Mouse (Mus musculus): Measurements from ENCODE around the gene Obsl1. TPM values are rescaled to one million over a fixed set of nuclear protein-coding genes. Genes with fewer than 3 reads are reported as not detected.

Obsl1 gene
- polyA plus RNA-seq, 1 experiment from 2014 or later = 42.6 TPM

DNA sequence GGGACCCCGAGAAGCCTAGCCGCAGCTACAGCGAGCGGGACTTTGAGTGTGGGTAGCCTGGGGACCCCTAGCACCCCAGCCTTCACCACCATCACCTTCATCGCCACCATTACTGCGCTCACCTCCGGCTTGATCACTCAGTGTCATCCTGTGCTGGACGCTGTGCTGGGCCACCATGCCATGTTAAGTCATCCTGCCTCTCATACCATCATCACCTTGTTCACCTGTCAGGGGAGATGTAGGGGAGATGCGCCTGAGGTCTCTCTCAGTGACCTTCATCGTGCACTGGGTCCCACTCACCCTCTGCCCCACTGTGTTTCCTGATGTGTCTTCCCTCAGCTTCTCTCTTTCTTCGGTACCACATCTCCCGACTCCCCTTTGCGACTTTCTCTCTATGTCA, 41.1 kb upstream of the Obsl1 start:
- Histone ChIP-seq H3K4me1 (replicated peaks; ENCODE audit: insufficient read depth, low read length) (peaks cover 10% of the 10 kb centered on the region; the same call in 1 of the 2 replicates), H3K27me3 (ENCODE audit: insufficient read depth, low read length) (no peaks in the 10 kb centered on the region), H3K4me2 (ENCODE audit: low read length) (peak overlapping the region; percentile 94; the same call in 1 of the 2 replicates), H3K4me3 (replicated peaks; ENCODE audit: low read depth, low read length) (peak overlapping the region; percentile 69; the same call in 1 of the 2 replicates), H3K27ac (no peak overlapping the region), H3K36me3 (ENCODE audit: insufficient read depth, low read length) (peaks cover 8% of the 10 kb centered on the region; the same call in 1 of the 2 replicates), H3K9ac (ENCODE audit: low read depth, low read length) (no peak overlapping the region; the same call in 1 of the 2 replicates), H3K9me3 (replicated peaks; ENCODE audit: low read length) (no peaks in the 10 kb centered on the region)
- WGBS = 94% methylated on average over 13 of the region's 13 CpGs
- DNase-seq (ENCODE audit: low spot score) (no peak), ATAC-seq (replicated peaks; ENCODE audit: low FRiP score, low read depth) (no peak)
- TF ChIP-seq CTCF (IDR thresholded peaks at IDR 0.05; ENCODE audit: low read depth) = no peak

DNA sequence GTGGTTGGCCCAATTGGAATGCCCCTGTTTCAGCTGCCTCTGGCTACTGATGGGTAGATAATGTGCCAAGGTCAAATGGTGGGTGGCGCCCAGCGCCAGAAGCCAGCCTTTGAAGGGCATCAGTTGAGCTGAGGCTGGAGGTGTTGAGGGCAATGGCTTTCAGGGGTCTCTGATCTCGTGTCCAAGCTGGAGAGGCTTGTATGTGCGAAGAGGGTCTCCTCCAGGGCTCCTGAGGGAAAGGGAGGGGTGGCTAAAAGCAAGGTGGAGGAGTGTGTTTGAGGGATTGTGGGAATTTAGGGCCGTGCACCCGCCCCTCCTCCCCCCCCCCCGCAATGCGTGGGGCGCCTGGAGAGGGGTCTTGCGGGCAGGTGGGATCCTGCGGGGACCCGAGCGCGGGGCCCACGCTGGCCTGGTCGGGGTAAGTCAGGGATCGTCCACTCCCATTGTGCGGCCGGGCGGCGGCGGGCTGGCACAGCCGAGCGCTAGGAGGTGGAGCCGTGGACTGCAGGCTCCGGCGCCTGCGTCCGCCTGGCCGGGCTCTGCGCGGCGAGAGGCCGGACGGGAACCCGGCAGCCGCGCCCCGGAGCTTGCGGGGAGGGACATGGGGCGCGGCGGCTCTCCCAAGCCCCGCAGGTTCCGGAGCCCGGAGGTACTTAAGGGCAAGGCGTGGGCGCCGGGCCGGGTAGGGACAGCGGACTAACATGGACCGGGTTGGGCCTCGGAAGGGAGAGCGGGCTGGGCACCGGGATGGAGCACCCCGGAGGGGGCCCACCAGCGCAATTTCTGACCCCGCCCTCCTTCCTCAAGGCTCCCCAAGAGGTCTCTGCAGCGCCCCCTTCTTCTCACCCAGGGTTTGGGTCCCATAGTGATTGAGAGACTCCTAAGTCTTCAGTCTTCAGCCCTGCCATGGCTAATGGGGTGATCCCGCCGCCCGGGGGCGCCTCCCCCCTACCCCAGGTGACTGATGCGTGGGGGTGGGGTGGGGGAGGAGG, 40.0 kb upstream of the Obsl1 start, which contains the start of gene Slc4a3:
Gene Slc4a3, plus strand, starts transcription at position 302 of the 992 bp plus-strand sequence.
- no peaks in the 10 kb centered on the region; the same call in 1 of the 2 replicates for H3K36me3 ChIP-seq (ENCODE audit: insufficient read depth, low read length)
- no peaks in the 10 kb centered on the region for H3K27me3 ChIP-seq (ENCODE audit: insufficient read depth, low read length)
- peak; percentile 80 for DNase-seq (ENCODE audit: low spot score)
- WGBS = under 1% methylated on average over 53 of the region's 64 CpGs
- ATAC-seq (replicated peaks; ENCODE audit: low FRiP score, low read depth) = peak; percentile 84
- no peaks in the 10 kb centered on the region for H3K9me3 ChIP-seq (replicated peaks; ENCODE audit: low read length)
- H3K4me1 ChIP-seq (replicated peaks; ENCODE audit: insufficient read depth, low read length) = peaks cover 10% of the 10 kb centered on the region; the same call in 1 of the 2 replicates
- peak within 1 kb of the TSS; percentile 69 for H3K4me3 ChIP-seq (replicated peaks; ENCODE audit: low read depth, low read length)
- peak within 1 kb of the TSS; percentile 62 for H3K27ac ChIP-seq
- H3K4me2 ChIP-seq (ENCODE audit: low read length) = peak within 1 kb of the TSS; percentile 94
- peak; percentile 52; the same call in 1 of the 2 replicates for TF ChIP-seq CTCF (IDR thresholded peaks at IDR 0.05; ENCODE audit: low read depth)
- peak within 1 kb of the TSS; percentile 75 for H3K9ac ChIP-seq (ENCODE audit: low read depth, low read length)

DNA sequence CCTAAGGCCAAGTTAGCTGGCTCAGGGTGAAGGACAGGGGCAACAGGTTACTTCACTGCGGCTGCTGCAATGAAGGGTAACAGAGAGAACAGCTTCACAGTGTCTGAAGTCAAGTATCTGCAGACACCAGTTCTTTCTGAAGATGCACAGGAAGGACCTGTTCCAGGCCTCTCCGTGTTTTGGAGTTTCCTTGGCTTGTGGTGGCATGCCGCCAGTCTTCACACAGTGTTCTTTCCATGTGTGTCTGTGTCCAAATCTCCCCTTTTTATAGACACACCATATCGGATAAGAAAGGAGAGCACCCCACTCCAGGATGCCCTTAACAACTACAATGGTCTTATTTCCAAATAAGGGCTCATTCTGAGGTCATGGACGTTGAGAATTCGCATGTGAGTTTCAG, 38.1 kb upstream of the Obsl1 start:
- 91% methylated on average over 6 of the region's 6 CpGs for WGBS
- Histone ChIP-seq H3K4me2 (ENCODE audit: low read length) (no peak overlapping the region), H3K4me3 (replicated peaks; ENCODE audit: low read depth, low read length) (no peak overlapping the region), H3K27ac (no peak overlapping the region), H3K9ac (ENCODE audit: low read depth, low read length) (no peak overlapping the region), H3K9me3 (replicated peaks; ENCODE audit: low read length) (no peaks in the 10 kb centered on the region), H3K4me1 (replicated peaks; ENCODE audit: insufficient read depth, low read length) (peaks cover 10% of the 10 kb centered on the region; the same call in 1 of the 2 replicates), H3K36me3 (ENCODE audit: insufficient read depth, low read length) (no peaks in the 10 kb centered on the region), H3K27me3 (ENCODE audit: insufficient read depth, low read length) (no peaks in the 10 kb centered on the region)
- no peak for TF ChIP-seq CTCF (IDR thresholded peaks at IDR 0.05; ENCODE audit: low read depth)
- ATAC-seq (replicated peaks; ENCODE audit: low FRiP score, low read depth) (no peak), DNase-seq (ENCODE audit: low spot score) (no peak)

DNA sequence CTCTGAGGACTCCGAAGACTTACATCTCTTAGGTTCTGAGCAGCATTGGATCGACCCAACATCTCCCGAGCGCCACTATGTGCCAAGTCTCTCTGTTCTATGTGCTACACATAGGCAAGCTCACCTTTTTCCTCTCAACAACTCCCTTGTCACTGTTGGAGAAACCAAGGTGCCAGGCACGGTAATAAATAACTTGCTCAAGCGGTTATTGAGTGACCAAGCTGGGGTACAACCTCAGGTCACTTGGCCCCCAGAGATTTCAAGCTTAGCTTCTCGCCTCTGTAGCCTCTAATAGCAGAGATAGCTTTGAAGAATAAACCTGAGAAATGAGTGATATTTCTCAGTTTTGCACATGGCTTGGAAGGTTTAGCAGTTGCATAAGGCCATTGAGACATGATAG, 35.2 kb upstream of the Obsl1 start:
- H3K27ac ChIP-seq = no peak overlapping the region
- no peaks in the 10 kb centered on the region for H3K9me3 ChIP-seq (replicated peaks; ENCODE audit: low read length)
- ATAC-seq (replicated peaks; ENCODE audit: low FRiP score, low read depth) = no peak
- TF ChIP-seq CTCF (IDR thresholded peaks at IDR 0.05; ENCODE audit: low read depth) = no peak
- no peak overlapping the region for H3K9ac ChIP-seq (ENCODE audit: low read depth, low read length)
- H3K4me3 ChIP-seq (replicated peaks; ENCODE audit: low read depth, low read length) = no peak overlapping the region
- DNase-seq (ENCODE audit: low spot score) = no peak
- no peaks in the 10 kb centered on the region for H3K27me3 ChIP-seq (ENCODE audit: insufficient read depth, low read length)
- H3K36me3 ChIP-seq (ENCODE audit: insufficient read depth, low read length) = peaks cover under 1% of the 10 kb centered on the region; the same call in 1 of the 2 replicates
- H3K4me1 ChIP-seq (replicated peaks; ENCODE audit: insufficient read depth, low read length) = peaks cover 4% of the 10 kb centered on the region; the same call in 1 of the 2 replicates
- H3K4me2 ChIP-seq (ENCODE audit: low read length) = no peak overlapping the region
- 85% methylated on average over 7 of the region's 7 CpGs for WGBS

DNA sequence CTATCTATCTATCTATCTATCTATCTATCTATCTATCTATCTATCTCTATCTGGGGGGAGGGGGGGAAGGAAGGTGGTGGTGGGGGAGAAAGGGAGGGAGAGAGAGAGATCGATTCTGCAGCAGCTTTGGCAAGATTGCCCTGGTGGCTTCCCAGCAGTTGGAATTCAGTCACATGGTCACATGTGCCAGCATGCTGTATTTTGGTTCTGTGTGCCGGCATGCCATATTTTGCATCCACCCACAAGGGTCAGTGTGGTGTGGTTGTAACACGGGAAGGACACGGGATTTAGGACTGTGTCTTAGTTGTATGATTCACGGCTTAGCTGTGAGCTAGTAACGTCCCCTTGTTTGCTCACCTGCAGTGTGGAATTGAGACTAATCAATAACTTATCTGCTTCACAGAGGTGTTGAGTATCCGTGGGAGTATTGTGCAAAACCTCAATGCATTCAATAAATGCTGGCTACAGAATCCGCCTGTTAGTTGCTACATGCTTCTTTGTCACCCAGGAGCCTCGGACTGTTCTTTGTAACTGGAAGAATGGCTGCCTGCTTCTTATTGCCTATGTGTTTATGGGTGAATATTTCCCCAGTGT, 32.4 kb upstream of the Obsl1 start:
- Histone ChIP-seq H3K9me3 (replicated peaks; ENCODE audit: low read length) (no peaks in the 10 kb centered on the region), H3K4me1 (replicated peaks; ENCODE audit: insufficient read depth, low read length) (no peaks in the 10 kb centered on the region), H3K27ac (no peak overlapping the region), H3K9ac (ENCODE audit: low read depth, low read length) (no peak overlapping the region), H3K36me3 (ENCODE audit: insufficient read depth, low read length) (peaks cover 22% of the 10 kb centered on the region; the same call in 1 of the 2 replicates), H3K4me2 (ENCODE audit: low read length) (no peak overlapping the region), H3K4me3 (replicated peaks; ENCODE audit: low read depth, low read length) (no peak overlapping the region), H3K27me3 (ENCODE audit: insufficient read depth, low read length) (no peaks in the 10 kb centered on the region)
- no peak for TF ChIP-seq CTCF (IDR thresholded peaks at IDR 0.05; ENCODE audit: low read depth)
- ATAC-seq (replicated peaks; ENCODE audit: low FRiP score, low read depth) (no peak), DNase-seq (ENCODE audit: low spot score) (no peak)
- 60% methylated on average over 9 of the region's 9 CpGs for WGBS

DNA sequence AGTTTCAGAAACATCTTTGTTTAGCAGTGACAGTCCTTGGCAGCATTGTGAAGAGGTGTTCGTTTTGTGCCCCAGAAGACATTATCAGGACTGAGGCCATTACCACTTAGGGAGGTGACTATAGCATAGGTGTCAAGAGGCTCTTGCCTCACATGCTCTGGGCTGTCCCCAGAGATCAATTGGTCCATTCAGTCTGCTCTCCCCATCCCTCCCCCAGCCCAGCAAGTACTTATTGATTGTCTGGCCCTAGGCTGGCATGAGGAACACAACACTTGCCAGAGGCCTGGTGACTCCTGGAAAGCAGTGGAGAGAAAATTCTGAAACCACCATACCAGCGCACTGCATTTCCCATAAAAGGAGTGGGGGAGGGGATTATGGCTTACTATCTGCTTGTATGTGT, 31.3 kb upstream of the Obsl1 start:
- Histone ChIP-seq H3K36me3 (ENCODE audit: insufficient read depth, low read length) (peaks cover 24% of the 10 kb centered on the region; the same call in 1 of the 2 replicates), H3K27me3 (ENCODE audit: insufficient read depth, low read length) (no peaks in the 10 kb centered on the region), H3K4me3 (replicated peaks; ENCODE audit: low read depth, low read length) (no peak overlapping the region), H3K9ac (ENCODE audit: low read depth, low read length) (no peak overlapping the region), H3K4me2 (ENCODE audit: low read length) (no peak overlapping the region), H3K4me1 (replicated peaks; ENCODE audit: insufficient read depth, low read length) (no peaks in the 10 kb centered on the region), H3K9me3 (replicated peaks; ENCODE audit: low read length) (no peaks in the 10 kb centered on the region), H3K27ac (no peak overlapping the region)
- TF ChIP-seq CTCF (IDR thresholded peaks at IDR 0.05; ENCODE audit: low read depth) = no peak
- WGBS = 57% methylated on average over 2 of the region's 2 CpGs
- no peak for ATAC-seq (replicated peaks; ENCODE audit: low FRiP score, low read depth)
- no peak for DNase-seq (ENCODE audit: low spot score)

All from kidney, postnatal 0 days (tissue).